ENCODE assay signal across 8 mouse cellular contexts in the genomic region with DNA sequence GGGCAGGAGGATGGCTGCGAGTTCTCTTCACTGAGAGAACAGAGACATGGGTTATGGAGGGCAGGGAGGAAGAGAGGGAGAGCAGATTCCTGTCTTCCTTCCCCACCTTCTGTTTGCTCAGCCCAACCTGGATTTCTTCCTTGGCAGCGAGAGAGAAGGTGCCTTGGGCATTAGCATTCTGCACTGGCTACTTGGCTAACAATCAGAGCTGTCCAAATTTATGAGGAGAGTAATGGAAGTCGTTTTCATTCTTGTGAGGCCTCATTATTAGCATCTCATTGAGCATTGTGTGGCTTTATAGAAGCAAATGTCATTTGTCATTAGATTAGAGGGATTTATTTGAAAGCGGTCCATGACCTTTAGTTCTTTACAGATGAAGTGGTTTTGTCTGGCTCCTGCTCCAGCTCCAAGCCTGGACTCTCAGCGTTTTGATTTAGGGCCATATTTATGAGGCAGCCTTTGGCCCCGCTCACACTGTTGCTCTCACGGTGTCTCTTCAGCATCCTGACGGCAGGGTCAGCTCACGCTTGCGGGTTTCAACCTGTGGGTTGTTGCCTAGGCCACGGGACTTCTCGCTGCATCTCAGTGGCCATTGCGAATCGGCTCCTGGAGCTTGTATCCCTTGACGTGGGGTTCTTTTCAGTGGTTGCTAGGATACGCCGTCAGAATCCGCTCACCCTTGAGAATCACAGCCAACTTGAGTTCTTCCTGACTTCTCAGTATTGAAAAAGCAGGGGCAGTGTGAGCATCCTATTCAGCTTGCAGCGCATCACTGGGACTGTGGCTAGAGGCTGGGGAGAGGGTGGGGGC. TPM values are rescaled to one million over a fixed set of nuclear protein-coding genes. Genes with fewer than 3 reads are reported as not detected.
DNase-seq lines count a peak whose midpoint lies in the region; ATAC-seq and TF ChIP-seq lines count a peak whose summit lies in the region.

No protein-coding gene starts in this region.

- peak; percentile 84 for ATAC-seq in forebrain, embryonic 14.5 days
- peak; percentile 88 for ATAC-seq in neural tube, embryonic 15.5 days (ENCODE audit: low FRiP score)
- no peak for ATAC-seq in intestine, postnatal 0 days

- 12% methylated on average over 19 of the region's 19 CpGs for WGBS in cerebellum, adult 2 months
- 26% methylated on average over 19 of the region's 19 CpGs for WGBS in forebrain, embryonic 14.5 days
- WGBS in neural tube, embryonic 15.5 days: 10% methylated on average over 19 of the region's 19 CpGs
- WGBS in intestine, postnatal 0 days: 55% methylated on average over 19 of the region's 19 CpGs

- peak overlapping the region; percentile 42 for H3K4me2 ChIP-seq in forebrain, embryonic 14.5 days (ENCODE audit: low read length)
- H3K4me2 ChIP-seq in neural tube, embryonic 15.5 days: peak overlapping the region; percentile 44
- no peak overlapping the region for H3K4me2 ChIP-seq in intestine, postnatal 0 days (replicated peaks; ENCODE audit: low read depth)

- no peaks in the 10 kb centered on the region for H3K36me3 ChIP-seq in forebrain, embryonic 14.5 days (ENCODE audit: control insufficient read depth, insufficient read depth, low read length)
- H3K36me3 ChIP-seq in neural tube, embryonic 15.5 days: no peaks in the 10 kb centered on the region
- no peaks in the 10 kb centered on the region for H3K36me3 ChIP-seq in intestine, postnatal 0 days (ENCODE audit: control insufficient read depth, insufficient read depth)

- no peak for TF ChIP-seq POLR2A in cerebellum, adult 2 months (IDR thresholded peaks at IDR 0.05; ENCODE audit: borderline replicate concordance, insufficient read depth, low read length)

- no peak for TF ChIP-seq CTCF in cerebellum, adult 2 months (IDR thresholded peaks at IDR 0.05; ENCODE audit: borderline replicate concordance, insufficient read depth, low read depth, low read length)
- no peak for TF ChIP-seq CTCF in intestine, postnatal 0 days (IDR thresholded peaks at IDR 0.05; ENCODE audit: low read depth)

- H3K9me3 ChIP-seq in forebrain, embryonic 14.5 days (replicated peaks; ENCODE audit: control insufficient read depth, low read length): no peaks in the 10 kb centered on the region
- no peaks in the 10 kb centered on the region for H3K9me3 ChIP-seq in neural tube, embryonic 15.5 days (replicated peaks)
- no peaks in the 10 kb centered on the region for H3K9me3 ChIP-seq in intestine, postnatal 0 days (ENCODE audit: control insufficient read depth)

- no peak overlapping the region for H3K9ac ChIP-seq in forebrain, embryonic 14.5 days (ENCODE audit: low read length)
- H3K9ac ChIP-seq in neural tube, embryonic 15.5 days (replicated peaks): no peak overlapping the region
- H3K9ac ChIP-seq in intestine, postnatal 0 days (ENCODE audit: low read depth, low read length): no peak overlapping the region

- H3K27me3 ChIP-seq in cerebellum, adult 2 months (ENCODE audit: control insufficient read depth, insufficient read depth, low read length): no peaks in the 10 kb centered on the region
- H3K27me3 ChIP-seq in forebrain, embryonic 14.5 days (replicated peaks; ENCODE audit: control insufficient read depth, insufficient read depth, low read length): no peaks in the 10 kb centered on the region
- H3K27me3 ChIP-seq in neural tube, embryonic 15.5 days (replicated peaks): no peaks in the 10 kb centered on the region
- H3K27me3 ChIP-seq in intestine, postnatal 0 days (replicated peaks; ENCODE audit: control insufficient read depth, insufficient read depth, low read length): no peaks in the 10 kb centered on the region

- peak; percentile 46 to 49 for DNase-seq in cerebellum, adult 2 months
- peak; percentile 81 for DNase-seq in forebrain, embryonic 14.5 days (ENCODE audit: low spot score)
- peak; percentile 40 for DNase-seq in left cerebral cortex, adult 11 months (ENCODE audit: low spot score)
- no peak for DNase-seq in heart, adult 18-20 months
- DNase-seq in heart, adult 8-10 months (ENCODE audit: low spot score): no peak
- no peak for DNase-seq in T-cell, adult 2 months (ENCODE audit: low spot score)

- H3K4me1 ChIP-seq in cerebellum, adult 2 months (ENCODE audit: control insufficient read depth, insufficient read depth, low read length): peaks cover 8% of the 10 kb centered on the region
- peaks cover 10% of the 10 kb centered on the region for H3K4me1 ChIP-seq in forebrain, embryonic 14.5 days (ENCODE audit: control insufficient read depth, insufficient read depth, low read length)
- peaks cover 24% of the 10 kb centered on the region for H3K4me1 ChIP-seq in neural tube, embryonic 15.5 days
- no peaks in the 10 kb centered on the region for H3K4me1 ChIP-seq in intestine, postnatal 0 days (replicated peaks; ENCODE audit: control insufficient read depth, insufficient read depth, low read length)

- peak overlapping the region; percentile 32 for H3K4me3 ChIP-seq in cerebellum, adult 2 months (replicated peaks; ENCODE audit: insufficient read depth, low read depth, low read length)
- no peak overlapping the region for H3K4me3 ChIP-seq in forebrain, embryonic 14.5 days (ENCODE audit: low read depth, low read length)
- H3K4me3 ChIP-seq in neural tube, embryonic 15.5 days (replicated peaks): no peak overlapping the region
- no peak overlapping the region for H3K4me3 ChIP-seq in intestine, postnatal 0 days (ENCODE audit: low read depth, low read length)

- H3K27ac ChIP-seq in cerebellum, adult 2 months (ENCODE audit: insufficient read depth, low read length): no peak overlapping the region
- H3K27ac ChIP-seq in forebrain, embryonic 14.5 days (ENCODE audit: low read depth, low read length): 0 out of 2 replicates have a peak overlapping the region, but pooled peaks have one; percentile 22
- peak overlapping the region; percentile 66 for H3K27ac ChIP-seq in neural tube, embryonic 15.5 days (replicated peaks)
- no peak overlapping the region for H3K27ac ChIP-seq in intestine, postnatal 0 days (ENCODE audit: low read depth, low read length)

RNA-seq across cellular contexts. Expression of a gene that starts 31.9 kb away (rescaled TPM):
- polyA plus RNA-seq in cerebellum, adult 2 months (2012; rRNA removed): 336 and 363 TPM in 2 replicates
- 417 and 485 TPM in 2 replicates for polyA plus RNA-seq in forebrain, embryonic 14.5 days (2014; fragmentation: Nextera tagmentation; extraction: Ambion mirVana)
- polyA plus RNA-seq in neural tube, embryonic 15.5 days (2015; fragmentation: Nextera tagmentation; extraction: Ambion mirVana): 358 and 402 TPM in 2 replicates
- 100 to 1,000 TPM; 821 to 864 TPM for total RNA-seq in heart, adult 18-20 months (2021)
- polyA plus RNA-seq in intestine, postnatal 0 days (2015; fragmentation: Nextera tagmentation; extraction: Ambion mirVana): 534 and 563 TPM in 2 replicates
- total RNA-seq in heart, adult 8-10 months (2022): 100 to 1,000 TPM; 725 to 883 (median 802) TPM

Comparison
In these comparisons a context has a peak if more than half of its experiments do, and no peak if none do; other contexts are left out.
1. DNase-seq: peak in cerebellum, adult 2 months (2 of 2), forebrain, embryonic 14.5 days (single experiment) and left cerebral cortex, adult 11 months (single experiment); none in heart, adult 18-20 months (0 of 2), heart, adult 8-10 months (single experiment) and T-cell, adult 2 months (single experiment).
2. H3K27ac ChIP-seq: peak in forebrain, embryonic 14.5 days (single experiment) and neural tube, embryonic 15.5 days (single experiment); none in cerebellum, adult 2 months (single experiment) and intestine, postnatal 0 days (single experiment).